Mouse (Mus musculus): ENCODE data around the gene Irs2.

The Irs2 gene

GRCm38 (mm10) chr8:10961989-10962388 lies 46.3 kb downstream of the Irs2 start:
- in situ Hi-C loops (cut with MseI, MboI), result no loop called here

GRCm38 (mm10) chr8:10960277-10960819 lies 47.9 kb downstream of the Irs2 start:
- in situ Hi-C loops (cut with MseI, MboI), result no loop called here

- in situ Hi-C loops (cut with MseI, MboI), result no loop called here
These were observed 50.8 kb downstream of the Irs2 start for GRCm38 (mm10) chr8:10957292-10957955.

DNA sequence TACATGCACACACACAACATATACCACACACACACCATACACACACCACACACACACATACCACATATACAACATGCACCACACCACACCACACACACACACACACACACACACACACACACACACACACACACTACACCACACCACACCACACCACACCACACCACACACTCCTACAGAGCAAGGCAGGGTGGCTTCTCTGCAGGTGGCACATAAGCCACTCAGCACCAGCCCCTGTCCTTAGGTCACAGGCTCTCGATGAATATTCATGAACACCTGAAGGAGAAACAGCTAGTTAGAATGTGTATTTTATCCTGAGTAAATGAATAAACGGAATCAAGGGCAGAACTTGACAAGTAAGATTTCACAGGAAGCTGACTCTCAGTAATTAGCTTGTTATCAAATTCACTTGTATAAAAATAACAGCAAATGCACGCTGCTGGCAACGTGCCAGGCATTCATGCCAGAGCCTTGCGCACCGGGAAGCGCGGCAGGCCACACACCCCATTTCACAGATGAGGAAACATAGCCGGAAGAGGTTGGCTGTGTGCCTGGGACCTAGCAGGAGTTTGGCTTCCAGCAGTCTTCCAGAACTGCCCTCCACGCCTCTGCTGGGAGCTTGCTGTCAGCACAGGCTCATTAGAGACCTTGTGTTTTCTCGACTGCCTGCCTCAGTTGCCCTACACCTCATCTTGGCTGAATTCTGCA lies 54.8 kb downstream of the Irs2 start:
- in situ Hi-C loops (cut with MseI, MboI), result no loop called here

- in situ Hi-C loops (cut with MseI, MboI), result no loop called here
These were observed 55.6 kb downstream of the Irs2 start for GRCm38 (mm10) chr8:10952706-10953105.

DNA sequence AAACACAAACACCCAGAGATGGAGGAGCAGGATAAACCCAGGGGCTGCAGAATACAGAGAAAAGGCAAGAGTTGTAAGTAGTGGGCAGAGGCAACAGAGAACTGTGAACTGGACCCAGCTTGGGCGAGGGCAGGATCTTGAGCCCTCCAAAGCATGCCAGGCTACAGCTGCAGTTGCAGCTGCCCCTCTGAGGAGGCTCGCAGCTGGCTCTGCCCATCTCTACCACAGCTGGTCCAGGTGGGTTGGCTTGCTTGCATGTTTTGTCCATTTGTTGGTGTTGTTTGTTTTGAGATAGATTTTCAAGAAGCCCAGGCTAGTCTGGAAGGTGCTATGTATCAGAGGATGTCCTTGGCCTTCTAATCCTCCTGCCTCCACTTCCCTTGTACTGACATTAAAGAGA lies 56.0 kb downstream of the Irs2 start:
- in situ Hi-C loops (cut with MseI, MboI), result no loop called here

DNA sequence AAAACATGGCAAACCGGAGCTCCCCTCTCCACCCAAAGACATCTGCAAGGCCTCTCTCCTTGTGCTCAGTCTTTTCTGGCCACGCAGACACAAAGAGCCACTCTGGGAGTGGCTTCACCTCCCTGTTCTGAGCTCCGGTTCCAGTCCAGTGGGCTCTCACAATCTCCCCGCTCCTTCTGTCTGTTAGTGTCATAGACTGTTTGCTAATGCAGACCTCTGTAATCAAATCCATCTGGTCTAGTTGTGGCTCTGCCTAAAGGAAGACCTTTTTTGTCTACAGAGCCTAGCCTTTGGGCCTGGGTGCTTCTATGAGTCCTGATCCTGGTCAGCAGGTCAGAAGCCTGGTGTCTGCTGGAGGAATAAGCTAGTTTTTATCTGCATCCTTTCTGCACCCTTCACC lies 56.7 kb downstream of the Irs2 start:
- in situ Hi-C loops (cut with MseI, MboI), result no loop called here

- in situ Hi-C loops (cut with MseI, MboI), result no loop called here
These were observed 62.1 kb downstream of the Irs2 start for GRCm38 (mm10) chr8:10945939-10946740.

DNA sequence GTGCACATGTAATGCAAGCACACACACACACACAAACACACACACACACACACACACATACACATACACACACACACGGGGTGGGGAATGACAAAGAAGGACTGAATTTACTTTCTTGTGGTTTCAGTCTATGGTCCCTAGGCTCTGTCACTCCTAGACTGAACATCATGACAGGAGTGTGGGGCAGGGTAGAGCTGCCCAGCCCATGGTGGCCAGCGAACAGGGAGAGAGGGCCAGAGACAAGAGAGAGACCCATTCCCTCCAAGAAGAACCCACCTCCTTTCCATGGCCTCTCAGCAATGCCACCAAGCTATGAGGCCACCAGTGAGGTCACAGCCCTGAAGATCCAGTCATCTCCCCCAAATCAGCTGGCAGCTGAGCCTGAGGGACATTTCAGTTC lies 62.8 kb downstream of the Irs2 start:
- in situ Hi-C loops (cut with MseI, MboI), result no loop called here

- in situ Hi-C loops (cut with MseI, MboI), result no loop called here
These were observed 64.8 kb downstream of the Irs2 start for GRCm38 (mm10) chr8:10943314-10944060.

- in situ Hi-C loops (cut with MseI, MboI), result no loop called here
These were observed 68.4 kb downstream of the Irs2 start for GRCm38 (mm10) chr8:10939883-10940282.

GRCm38 (mm10) chr8:10939210-10939782 lies 69.0 kb downstream of the Irs2 start:
- in situ Hi-C loops (cut with MseI, MboI), result no loop called here

DNA sequence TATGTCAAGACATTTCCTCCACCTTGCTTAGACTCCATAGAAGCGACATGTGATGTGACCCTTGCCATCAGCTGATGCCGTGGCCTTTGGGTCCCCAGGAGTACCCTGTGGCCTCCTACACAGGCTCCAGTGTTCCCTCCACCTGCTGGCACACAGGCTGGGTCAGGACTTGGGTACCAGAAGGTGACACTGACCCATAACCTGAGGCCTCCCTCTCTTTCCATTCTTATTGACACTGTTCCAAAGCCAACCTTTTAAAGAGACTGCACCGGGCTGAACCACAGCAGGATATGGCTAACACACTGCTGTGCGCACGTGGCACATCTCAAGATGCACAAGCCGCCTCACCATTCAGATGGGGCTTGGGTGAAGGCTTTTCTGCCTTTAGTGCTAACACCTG lies 70.0 kb downstream of the Irs2 start:
- in situ Hi-C loops (cut with MseI, MboI), result no loop called here

GRCm38 (mm10) chr8:10936646-10937045 lies 71.6 kb downstream of the Irs2 start:
- in situ Hi-C loops (cut with MseI, MboI), result no loop called here

DNA sequence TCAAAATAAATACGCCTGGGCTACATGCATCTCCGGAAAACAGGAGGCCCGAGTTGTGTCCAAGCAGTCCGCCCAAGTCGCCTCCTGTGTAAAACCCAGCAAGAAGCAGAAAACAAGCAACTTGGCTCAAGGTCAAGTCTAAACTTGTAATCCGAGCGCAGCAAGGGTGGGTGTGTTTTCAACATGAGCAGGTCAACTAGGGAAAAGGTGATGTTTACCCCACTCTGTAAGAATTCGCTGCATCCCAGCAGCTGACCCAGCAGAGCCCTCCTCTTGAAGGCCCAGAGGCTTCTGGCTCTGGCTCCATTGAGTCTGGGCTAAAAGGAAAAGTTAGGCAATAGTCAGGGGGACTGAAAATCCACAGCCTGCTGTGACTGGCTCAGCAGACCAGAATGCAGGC lies 73.0 kb downstream of the Irs2 start:
- in situ Hi-C loops (cut with MseI, MboI), result no loop called here

All from mouse trophoblast stem cell (cell line).